Mouse (Mus musculus): ENCODE data around the gene Gldc. TPM values are rescaled to one million over a fixed set of nuclear protein-coding genes. Genes with fewer than 3 reads are reported as not detected.

Gldc gene
- polyA plus RNA-seq (2017; shearing (Covaris generic)), result 0.18 TPM

GRCm38 (mm10) chr19:30174919-30175571, at the start of gene Gldc:
TSS of gene Gldc (minus strand) at chr19:30175429.

Other genes with a start within 250 kb of the Gldc start
- gene Trpd52l3, start 171.6 kb downstream of the Gldc start, polyA plus RNA-seq (2017; shearing (Covaris generic)), result not detected
- 33.7 TPM for gene Uhrf2, start 144.9 kb downstream of the Gldc start, polyA plus RNA-seq (2017; shearing (Covaris generic))
- gene Mbl2, start 57.5 kb upstream of the Gldc start, polyA plus RNA-seq (2017; shearing (Covaris generic)), result not detected